11 mouse cellular contexts compared by ENCODE assay signal in genomic region chr5:111892956-111893355, GRCm38 (mm10).
DNase-seq lines count a peak whose midpoint lies in the region; ATAC-seq and TF ChIP-seq lines count a peak whose summit lies in the region.
"Had no signal": no experiment of that assay in that cellular context is flagged by ENCODE, and none has a peak within 500 bp of the region (broad histone marks: within the 10 kb centered on the region; RNA-seq: fewer than 3 reads in every experiment).

No protein-coding gene starts in this region.

- no peak for ATAC-seq in liver, embryonic 12.5 days
- no peak for ATAC-seq in liver, embryonic 11.5 days (replicated peaks; ENCODE audit: low FRiP score)
- ATAC-seq in hematopoietic stem cell, adult 5-6 weeks (replicated peaks in 1 of 2; ENCODE audit: insufficient read depth in 1 of 2, low FRiP score in 2 of 2, low TSS enrichment in 1 of 2, low read depth in 1 of 2, poor library complexity in 2 of 2, severe bottlenecking in 2 of 2), result peak; percentile 46 to 49; a peak in 2 of 4 replicates
- no peak for ATAC-seq in stomach, embryonic 15.5 days (ENCODE audit: insufficient read depth, low FRiP score, low read depth)

- intact Hi-C loops in heart, adult 2 months (cut with DNase I), result loop anchor here (10.0 kb wide), 1 partner anchor 478 kb away; the partner anchor contains the start of gene Mn1

- WGBS in liver, embryonic 12.5 days (ENCODE audit: insufficient replicate concordance), result 51% methylated on average over 3 of the region's 3 CpGs
- WGBS in liver, embryonic 11.5 days, result 55% methylated on average over 3 of the region's 3 CpGs
- 60% methylated on average over 3 of the region's 3 CpGs for WGBS in embryonic facial prominence, embryonic 10.5 days
- 45% methylated on average over 3 of the region's 3 CpGs for WGBS in stomach, embryonic 15.5 days
- WGBS in heart, adult 2 months, result 44% methylated on average over 3 of the region's 3 CpGs

- no peaks in the 10 kb centered on the region for H3K36me3 ChIP-seq in liver, embryonic 12.5 days
- H3K36me3 ChIP-seq in liver, embryonic 11.5 days (ENCODE audit: control insufficient read depth, insufficient read depth, low read length), result no peaks in the 10 kb centered on the region
- no peaks in the 10 kb centered on the region for H3K36me3 ChIP-seq in embryonic facial prominence, embryonic 10.5 days (replicated peaks)
- no peaks in the 10 kb centered on the region for H3K36me3 ChIP-seq in stomach, embryonic 15.5 days
- H3K36me3 ChIP-seq in heart, adult 2 months (ENCODE audit: control insufficient read depth, insufficient read depth, low read length), result no peaks in the 10 kb centered on the region

- 0 out of 2 replicates have a peak, but pooled peaks cover 8% of the 10 kb centered on the region for H3K4me1 ChIP-seq in liver, embryonic 12.5 days
- H3K4me1 ChIP-seq in liver, embryonic 11.5 days (replicated peaks; ENCODE audit: control insufficient read depth, insufficient read depth, low read length), result peaks cover 13% of the 10 kb centered on the region; the same call in 1 of the 2 replicates
- H3K4me1 ChIP-seq in embryonic facial prominence, embryonic 10.5 days, result peaks cover 69% of the 10 kb centered on the region
- H3K4me1 ChIP-seq in stomach, embryonic 15.5 days, result peaks cover 34% of the 10 kb centered on the region
- peaks cover 8% of the 10 kb centered on the region for H3K4me1 ChIP-seq in heart, adult 2 months (ENCODE audit: control insufficient read depth, insufficient read depth, low read length)

- no peak for DNase-seq in liver, embryonic 11.5 days (ENCODE audit: low spot score)
- DNase-seq in embryonic facial prominence, embryonic 10.5 days (ENCODE audit: low spot score), result no peak
- DNase-seq in c-Kit-positive CD71-positive TER-119-positive erythroid progenitor cells, embryonic 14.5 days (ENCODE audit: low spot score), result no peak
- no peak for DNase-seq in right cerebral cortex, adult 18-20 months
- no peak for DNase-seq in heart, adult 2 months
- DNase-seq: heart, adult 11 months; kidney, adult 18-20 months had no signal

- H3K27ac ChIP-seq in liver, embryonic 12.5 days, result 0 out of 2 replicates have a peak overlapping the region, but pooled peaks have one; percentile 4
- no peak overlapping the region for H3K27ac ChIP-seq in liver, embryonic 11.5 days (ENCODE audit: low read depth, low read length)
- H3K27ac ChIP-seq in embryonic facial prominence, embryonic 10.5 days (replicated peaks), result peak overlapping the region; percentile 81
- H3K27ac ChIP-seq in stomach, embryonic 15.5 days, result peak overlapping the region; percentile 72; the same call in 1 of the 2 replicates
- H3K27ac ChIP-seq in heart, adult 2 months, result no peak overlapping the region
- H3K27ac ChIP-seq: macrophage had no signal

- no peak overlapping the region for H3K4me3 ChIP-seq in liver, embryonic 12.5 days
- no peak overlapping the region for H3K4me3 ChIP-seq in liver, embryonic 11.5 days (ENCODE audit: low read depth, low read length)
- H3K4me3 ChIP-seq in embryonic facial prominence, embryonic 10.5 days, result no peak overlapping the region
- H3K4me3 ChIP-seq in stomach, embryonic 15.5 days (replicated peaks), result no peak overlapping the region
- no peak overlapping the region for H3K4me3 ChIP-seq in heart, adult 2 months

- no peaks in the 10 kb centered on the region for H3K9me3 ChIP-seq in liver, embryonic 12.5 days (replicated peaks)
- H3K9me3 ChIP-seq in liver, embryonic 11.5 days (ENCODE audit: control insufficient read depth, low read length), result no peaks in the 10 kb centered on the region
- no peaks in the 10 kb centered on the region for H3K9me3 ChIP-seq in embryonic facial prominence, embryonic 10.5 days
- no peaks in the 10 kb centered on the region for H3K9me3 ChIP-seq in stomach, embryonic 15.5 days

- no peak overlapping the region for H3K4me2 ChIP-seq in liver, embryonic 12.5 days
- H3K4me2 ChIP-seq in liver, embryonic 11.5 days, result no peak overlapping the region
- H3K4me2 ChIP-seq in stomach, embryonic 15.5 days, result no peak overlapping the region

- no peak for TF ChIP-seq CTCF in heart, adult 2 months (IDR thresholded peaks at IDR 0.05)

- TF ChIP-seq EP300 in heart, adult 2 months (IDR thresholded peaks at IDR 0.05; ENCODE audit: insufficient read depth, low read depth, low read length), result no peak

- H3K9ac ChIP-seq in liver, embryonic 12.5 days, result no peak overlapping the region
- no peak overlapping the region for H3K9ac ChIP-seq in liver, embryonic 11.5 days (ENCODE audit: low read depth, low read length)
- no peak overlapping the region for H3K9ac ChIP-seq in stomach, embryonic 15.5 days
- H3K9ac ChIP-seq in heart, adult 2 months (ENCODE audit: low read depth, low read length), result no peak overlapping the region

- no peak for TF ChIP-seq POLR2A in heart, adult 2 months (IDR thresholded peaks at IDR 0.05; ENCODE audit: insufficient read depth, low read depth, low read length)

- no peaks in the 10 kb centered on the region for H3K27me3 ChIP-seq in liver, embryonic 12.5 days (replicated peaks)
- no peaks in the 10 kb centered on the region for H3K27me3 ChIP-seq in liver, embryonic 11.5 days (replicated peaks; ENCODE audit: control insufficient read depth, insufficient read depth, low read length)
- H3K27me3 ChIP-seq in embryonic facial prominence, embryonic 10.5 days (replicated peaks; ENCODE audit: low read depth, poor library complexity, severe bottlenecking), result no peaks in the 10 kb centered on the region
- H3K27me3 ChIP-seq in stomach, embryonic 15.5 days (replicated peaks), result no peaks in the 10 kb centered on the region
- peaks cover 2% of the 10 kb centered on the region; the same call in 1 of the 2 replicates for H3K27me3 ChIP-seq in heart, adult 2 months (ENCODE audit: control insufficient read depth, insufficient read depth, low read length)

- no peaks in the 10 kb centered on the region for H3K79me2 ChIP-seq in heart, adult 2 months (replicated peaks; ENCODE audit: control insufficient read depth, insufficient read depth, low read length)

Comparison
In these comparisons a context has a peak if more than half of its experiments do, and no peak if none do; other contexts are left out.
1. H3K27ac ChIP-seq: peak in liver, embryonic 12.5 days (single experiment), embryonic facial prominence, embryonic 10.5 days (single experiment) and stomach, embryonic 15.5 days (single experiment); none in liver, embryonic 11.5 days (single experiment) and heart, adult 2 months (single experiment).
2. ATAC-seq: peak in hematopoietic stem cell, adult 5-6 weeks (2 of 2); none in liver, embryonic 12.5 days (single experiment), liver, embryonic 11.5 days (single experiment) and stomach, embryonic 15.5 days (single experiment).